Mouse (Mus musculus) lung, postnatal 0 days (tissue): ENCODE results near the gene Olfr995. TPM values are rescaled to one million over a fixed set of nuclear protein-coding genes. Genes with fewer than 3 reads are reported as not detected.

Experiments used
- ATAC-seq: fragments of 200-750 bp; cut with Nextera tagmentation; 2 replicates; pipeline ENCODE4 v1.8.0; 2017; ENCODE audit warnings: moderate library complexity
- DNase-seq: peaks from one replicate; pipeline ENCODE4 v3.0.0-alpha.2; 2016; ENCODE audit warnings: low spot score
- H3K27ac ChIP-seq: fragments of 300-500 bp; sonication (generic); 2 replicates; pipeline ENCODE4 v1.5.1; 2014; ENCODE audit warnings: antibody characterized with exemption, mild to moderate bottlenecking, low read length, mixed read lengths
- H3K27me3 ChIP-seq: fragments of 300-500 bp; sonication (generic); replicated peaks from 2 replicates; pipeline ENCODE4 v1.6.1; 2014; ENCODE audit warnings: low read length, mixed read lengths; ENCODE audit not compliant: insufficient read depth
- H3K36me3 ChIP-seq: fragments of 300-500 bp; sonication (generic); 2 replicates; pipeline ENCODE4 v1.6.1; 2014; ENCODE audit warnings: low read length, mixed read lengths; ENCODE audit not compliant: insufficient read depth
- H3K4me1 ChIP-seq: fragments of 300-500 bp; sonication (generic); 2 replicates; pipeline ENCODE4 v1.6.1; 2014; ENCODE audit warnings: antibody characterized with exemption, low read depth, low read length, mixed read lengths; ENCODE audit not compliant: insufficient read depth
- H3K4me2 ChIP-seq: fragments of 300-500 bp; sonication (generic); replicated peaks from 2 replicates; pipeline ENCODE4 v1.6.1; 2014; ENCODE audit warnings: low read depth, mild to moderate bottlenecking, low read length, moderate library complexity, mixed read lengths
- H3K4me3 ChIP-seq: fragments of 300-500 bp; sonication (generic); 2 replicates; pipeline ENCODE4 v1.5.1; 2014; ENCODE audit warnings: low read depth, low read length
- H3K9ac ChIP-seq: fragments of 300-500 bp; sonication (generic); replicated peaks from 2 replicates; pipeline ENCODE4 v1.6.1; 2014; ENCODE audit warnings: low read depth, mild to moderate bottlenecking
- H3K9me3 ChIP-seq: fragments of 300-500 bp; sonication (generic); 2 replicates; pipeline ENCODE4 v1.6.1; 2016; ENCODE audit warnings: low read length, mixed read lengths
- CTCF ChIP-seq: IDR thresholded peaks from 2 replicates; pipeline ENCODE4 v1.5.1; 2016; ENCODE audit warnings: antibody characterized with exemption, mild to moderate bottlenecking
- EP300 ChIP-seq: IDR thresholded peaks from 2 replicates; pipeline ENCODE4 v1.6.1; 2016; ENCODE audit warnings: antibody characterized with exemption, mild to moderate bottlenecking, control low read depth
- WGBS: fragments of 180-500 bp; shearing (Covaris S2); extraction: QIAGEN DNeasy Blood & Tissue Kit; methylation state at CpG from one replicate; pipeline ENCODE4 v1.1.7; 2014; 5-methylcytosine and 5-hydroxymethylcytosine counted together
- polyA plus RNA-seq: library from polyadenylated mRNA; unstranded; fragments of >200 nt; fragmentation: Nextera tagmentation; extraction: Ambion mirVana; gene quantifications from 2 replicates; pipeline ENCODE4 v1.2.1, GENCODE M21; 2015

The Olfr995 gene
- polyA plus RNA-seq, 1 experiment from 2014 or later: not detected

GRCm38 (mm10) chr2:85409369-85409768 is 34.1 kb downstream of the Olfr995 start, which contains the start of gene Olfr992:
Gene Olfr992 (minus strand): TSS chr2:85409469.
- no peaks in the 10 kb centered on the region for H3K4me1 ChIP-seq
- no peaks in the 10 kb centered on the region for H3K27me3 ChIP-seq
- TF ChIP-seq EP300 (no peak), CTCF (no peak)
- no peak within 1 kb of the TSS for H3K4me3 ChIP-seq
- no peak within 1 kb of the TSS for H3K9ac ChIP-seq
- DNase-seq (no peak), ATAC-seq (no peak)
- H3K9me3 ChIP-seq: no peaks in the 10 kb centered on the region
- no peak within 1 kb of the TSS for H3K4me2 ChIP-seq
- no peak within 1 kb of the TSS for H3K27ac ChIP-seq
- 43% methylated on average over 2 of the region's 2 CpGs for WGBS
- no peaks in the 10 kb centered on the region for H3K36me3 ChIP-seq

Other genes with a start within 250 kb of the Olfr995 start
- gene Lrrc55, start 246.4 kb downstream of the Olfr995 start, polyA plus RNA-seq: 0.10 and 0.25 TPM in 2 replicates
- not detected in 2 replicates for gene Olfr987, start 104.3 kb downstream of the Olfr995 start, polyA plus RNA-seq
- not detected in 2 replicates for gene Olfr988, start 80.4 kb downstream of the Olfr995 start, polyA plus RNA-seq
- not detected in 2 replicates for gene Olfr992, start 34.2 kb downstream of the Olfr995 start, polyA plus RNA-seq
- not detected in 2 replicates for gene Olfr993, start 28.8 kb downstream of the Olfr995 start, polyA plus RNA-seq
- not detected in 2 replicates for gene Olfr994, start 7.2 kb downstream of the Olfr995 start, polyA plus RNA-seq
- 3.2 and 3.8 TPM in 2 replicates for gene 4833423E24Rik, start 75.4 kb upstream of the Olfr995 start, polyA plus RNA-seq
- not detected in 2 replicates for gene Olfr996, start 135.6 kb upstream of the Olfr995 start, polyA plus RNA-seq
- not detected in 2 replicates for gene Olfr998, start 145.3 kb upstream of the Olfr995 start, polyA plus RNA-seq
- not detected in 2 replicates for gene Olfr1000, start 168.3 kb upstream of the Olfr995 start, polyA plus RNA-seq
- not detected in 2 replicates for gene Olfr1002, start 207.1 kb upstream of the Olfr995 start, polyA plus RNA-seq
- gene Olfr154, start 220.8 kb upstream of the Olfr995 start, polyA plus RNA-seq: not detected in 2 replicates
- gene Olfr1006, start 235.1 kb upstream of the Olfr995 start, polyA plus RNA-seq: not detected in 2 replicates
- not detected in 2 replicates for gene Olfr1008, start 245.8 kb upstream of the Olfr995 start, polyA plus RNA-seq